Mouse (Mus musculus) midbrain, embryonic 13.5 days (tissue): Measurements from ENCODE around the gene Mob3b. TPM values are rescaled to one million over a fixed set of nuclear protein-coding genes. Genes with fewer than 3 reads are reported as not detected.

Experiments used
- ATAC-seq: fragments of 200-750 bp; cut with Nextera tagmentation; 2 replicates; pipeline ENCODE4 v1.8.0; 2017; ENCODE audit warnings: mild to moderate bottlenecking, moderate TSS enrichment, moderate library complexity
- H3K27ac ChIP-seq: fragments of 300-500 bp; sonication (generic); 2 replicates; pipeline ENCODE4 v1.5.1; 2015; ENCODE audit warnings: inconsistent platforms, mild to moderate bottlenecking, moderate library complexity
- H3K27me3 ChIP-seq: fragments of 300-500 bp; sonication (generic); 2 replicates; pipeline ENCODE4 v1.6.1; 2015; ENCODE audit warnings: mild to moderate bottlenecking, inconsistent platforms
- H3K36me3 ChIP-seq: fragments of 300-500 bp; sonication (generic); 2 replicates; pipeline ENCODE4 v1.6.1; 2015; ENCODE audit warnings: mild to moderate bottlenecking, inconsistent platforms
- H3K4me1 ChIP-seq: fragments of 300-500 bp; sonication (generic); replicated peaks from 2 replicates; pipeline ENCODE4 v1.6.1; 2015; ENCODE audit warnings: inconsistent platforms
- H3K4me2 ChIP-seq: fragments of 300-500 bp; sonication (generic); replicated peaks from 2 replicates; pipeline ENCODE4 v1.6.1; 2015; ENCODE audit warnings: moderate library complexity, mild to moderate bottlenecking, inconsistent platforms
- H3K4me3 ChIP-seq: fragments of 300-500 bp; sonication (generic); replicated peaks from 2 replicates; pipeline ENCODE4 v1.5.1; 2015; ENCODE audit warnings: mild to moderate bottlenecking, inconsistent platforms
- H3K9ac ChIP-seq: fragments of 300-500 bp; sonication (generic); replicated peaks from 2 replicates; pipeline ENCODE4 v1.6.1; 2015; ENCODE audit warnings: mild to moderate bottlenecking, inconsistent platforms
- H3K9me3 ChIP-seq: fragments of 300-500 bp; sonication (generic); 2 replicates; pipeline ENCODE4 v1.6.1; 2016; ENCODE audit warnings: mild to moderate bottlenecking, inconsistent platforms
- WGBS: fragments of 180-500 bp; shearing (Covaris S2); methylation state at CpG from one replicate; pipeline ENCODE4 v1.1.7; 2015; 5-methylcytosine and 5-hydroxymethylcytosine counted together
- polyA plus RNA-seq: library from polyadenylated mRNA; unstranded; fragments of >200 nt; fragmentation: Nextera tagmentation; extraction: Ambion mirVana; gene quantifications from 2 replicates; pipeline ENCODE4 v1.2.1, GENCODE M21; 2015

Mob3b gene
- polyA plus RNA-seq, 1 experiment from 2014 or later: 14.9 TPM

GRCm38 (mm10) chr4:35049036-35049741 lies 108.1 kb downstream of the Mob3b start:
- no peaks in the 10 kb centered on the region for H3K36me3 ChIP-seq
- no peak for ATAC-seq
- no peak overlapping the region for H3K4me3 ChIP-seq
- H3K4me1 ChIP-seq: no peaks in the 10 kb centered on the region
- H3K9me3 ChIP-seq: no peaks in the 10 kb centered on the region
- H3K27me3 ChIP-seq: no peaks in the 10 kb centered on the region
- no peak overlapping the region for H3K4me2 ChIP-seq
- H3K9ac ChIP-seq: no peak overlapping the region
- H3K27ac ChIP-seq: no peak overlapping the region
- WGBS: 62% methylated on average over 9 of the region's 9 CpGs

DNA sequence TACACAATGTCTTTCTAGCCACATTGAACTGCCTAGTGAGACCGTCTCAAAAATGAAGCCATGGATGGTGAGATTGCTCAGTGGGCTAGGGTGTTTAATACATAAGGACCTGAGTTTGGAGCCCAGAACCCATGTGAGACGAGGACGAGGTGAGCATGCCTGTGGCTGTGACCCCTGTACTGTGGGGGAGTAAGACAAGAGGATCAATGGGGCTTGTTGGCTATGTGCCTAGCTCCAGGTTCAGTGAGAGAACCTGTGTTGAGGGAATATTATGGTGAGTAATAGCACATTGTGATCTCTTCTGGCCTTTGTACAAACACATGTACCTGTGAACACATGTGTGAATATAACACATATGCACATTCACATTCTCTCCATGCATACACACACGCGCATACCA lies 116.4 kb downstream of the Mob3b start:
- H3K27me3 ChIP-seq: no peaks in the 10 kb centered on the region
- WGBS: 95% methylated on average over 5 of the region's 5 CpGs
- H3K4me3 ChIP-seq: no peak overlapping the region

DNA sequence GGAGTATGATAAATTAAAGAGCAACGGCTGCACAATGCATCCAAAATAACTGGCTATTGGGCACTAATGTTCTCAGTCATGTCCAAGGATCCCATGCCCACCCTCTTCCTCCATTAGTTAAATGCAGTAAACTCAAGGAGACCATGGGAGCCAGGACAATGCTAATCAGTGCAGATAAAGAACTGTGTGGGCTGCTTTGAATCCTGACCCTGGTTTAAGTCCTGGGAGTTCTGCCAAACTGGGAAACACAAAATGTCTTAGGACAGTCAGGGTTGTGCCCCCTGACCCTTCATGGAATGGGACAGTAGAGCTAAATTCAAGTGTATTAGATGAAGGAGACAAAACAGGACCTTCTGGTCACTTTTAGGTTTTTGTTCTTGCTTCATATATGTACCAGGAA lies 117.0 kb downstream of the Mob3b start:
- Histone ChIP-seq H3K27ac (no peak overlapping the region), H3K9me3 (no peaks in the 10 kb centered on the region), H3K27me3 (no peaks in the 10 kb centered on the region), H3K4me3 (no peak overlapping the region), H3K36me3 (no peaks in the 10 kb centered on the region), H3K4me1 (no peaks in the 10 kb centered on the region), H3K4me2 (no peak overlapping the region), H3K9ac (no peak overlapping the region)
- WGBS: 97% methylated on average over 1 of the region's 1 CpGs
- ATAC-seq: no peak

More for the DNA sequence above, 116.4 kb downstream of the Mob3b start:
- Histone ChIP-seq H3K4me2 (no peak overlapping the region), H3K36me3 (no peaks in the 10 kb centered on the region), H3K9me3 (no peaks in the 10 kb centered on the region), H3K9ac (no peak overlapping the region), H3K4me1 (no peaks in the 10 kb centered on the region), H3K27ac (no peak overlapping the region)
- ATAC-seq: no peak

GRCm38 (mm10) chr4:35037824-35038223 lies 119.5 kb downstream of the Mob3b start:
- Histone ChIP-seq H3K36me3 (no peaks in the 10 kb centered on the region), H3K9me3 (no peaks in the 10 kb centered on the region), H3K27ac (no peak overlapping the region), H3K9ac (no peak overlapping the region), H3K4me2 (no peak overlapping the region), H3K4me3 (no peak overlapping the region), H3K27me3 (no peaks in the 10 kb centered on the region), H3K4me1 (no peaks in the 10 kb centered on the region)
- 97% methylated on average over 2 of the region's 2 CpGs for WGBS
- no peak for ATAC-seq

- H3K9me3 ChIP-seq: no peaks in the 10 kb centered on the region
- H3K36me3 ChIP-seq: no peaks in the 10 kb centered on the region
- H3K4me2 ChIP-seq: no peak overlapping the region
- no peak overlapping the region for H3K9ac ChIP-seq
- no peak overlapping the region for H3K27ac ChIP-seq
- no peaks in the 10 kb centered on the region for H3K27me3 ChIP-seq
- no peaks in the 10 kb centered on the region for H3K4me1 ChIP-seq
- no peak for ATAC-seq
- 68% methylated on average over 18 of the region's 18 CpGs for WGBS
- no peak overlapping the region for H3K4me3 ChIP-seq
Measured at GRCm38 (mm10) chr4:35034504-35035290, 122.6 kb downstream of the Mob3b start.

DNA sequence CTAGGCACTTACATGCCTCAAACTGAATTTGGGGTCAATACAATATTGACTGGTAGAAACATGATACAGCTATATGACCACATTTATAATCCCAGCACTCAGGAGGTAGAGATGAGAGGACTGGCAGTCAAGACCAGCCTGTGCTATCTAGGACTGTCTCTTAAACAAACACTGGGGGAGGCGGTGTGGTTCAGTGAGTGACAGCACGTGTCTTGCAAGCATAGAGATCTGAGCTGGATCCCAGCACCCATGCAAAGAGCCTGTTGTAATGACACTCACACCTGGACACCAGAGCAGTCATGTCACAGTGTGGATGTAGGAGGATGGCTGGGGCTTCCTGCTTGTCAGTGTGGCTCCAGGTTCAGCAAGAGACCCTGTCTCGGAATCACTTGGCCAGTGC lies 124.5 kb downstream of the Mob3b start:
- Histone ChIP-seq H3K4me3 (no peak overlapping the region), H3K4me2 (no peak overlapping the region), H3K27me3 (no peaks in the 10 kb centered on the region), H3K4me1 (no peaks in the 10 kb centered on the region), H3K9ac (no peak overlapping the region), H3K9me3 (no peaks in the 10 kb centered on the region), H3K27ac (no peak overlapping the region), H3K36me3 (no peaks in the 10 kb centered on the region)
- 94% methylated on average over 3 of the region's 3 CpGs for WGBS
- no peak for ATAC-seq

GRCm38 (mm10) chr4:35031623-35032022 lies 125.7 kb downstream of the Mob3b start:
- H3K4me2 ChIP-seq: no peak overlapping the region
- H3K27ac ChIP-seq: no peak overlapping the region
- H3K9ac ChIP-seq: no peak overlapping the region
- H3K4me3 ChIP-seq: no peak overlapping the region
- WGBS: 86% methylated on average over 3 of the region's 3 CpGs
- no peak for ATAC-seq
- no peaks in the 10 kb centered on the region for H3K9me3 ChIP-seq
- no peaks in the 10 kb centered on the region for H3K36me3 ChIP-seq
- H3K27me3 ChIP-seq: no peaks in the 10 kb centered on the region
- no peaks in the 10 kb centered on the region for H3K4me1 ChIP-seq

GRCm38 (mm10) chr4:35031141-35031540 lies 126.1 kb downstream of the Mob3b start:
- 91% methylated on average over 5 of the region's 5 CpGs for WGBS
- Histone ChIP-seq H3K4me3 (no peak overlapping the region), H3K27me3 (no peaks in the 10 kb centered on the region), H3K9ac (no peak overlapping the region), H3K36me3 (no peaks in the 10 kb centered on the region), H3K4me2 (no peak overlapping the region), H3K4me1 (no peaks in the 10 kb centered on the region), H3K9me3 (no peaks in the 10 kb centered on the region), H3K27ac (no peak overlapping the region)
- no peak for ATAC-seq

- no peak for ATAC-seq
- H3K9me3 ChIP-seq: no peaks in the 10 kb centered on the region
- H3K4me1 ChIP-seq: peaks cover 4% of the 10 kb centered on the region; the same call in 1 of the 2 replicates
- H3K36me3 ChIP-seq: no peaks in the 10 kb centered on the region
- H3K27me3 ChIP-seq: no peaks in the 10 kb centered on the region
- no peak overlapping the region for H3K4me3 ChIP-seq
- H3K27ac ChIP-seq: no peak overlapping the region
- no peak overlapping the region for H3K4me2 ChIP-seq
- 92% methylated on average over 1 of the region's 1 CpGs for WGBS
- no peak overlapping the region for H3K9ac ChIP-seq
Measured at GRCm38 (mm10) chr4:35018416-35018815, 138.9 kb downstream of the Mob3b start.

GRCm38 (mm10) chr4:35012401-35013307 lies 144.6 kb downstream of the Mob3b start:
- Histone ChIP-seq H3K4me1 (peaks cover 9% of the 10 kb centered on the region), H3K9me3 (no peaks in the 10 kb centered on the region), H3K36me3 (no peaks in the 10 kb centered on the region), H3K4me2 (peak overlapping the region; percentile 19; the same call in 1 of the 2 replicates), H3K9ac (0 out of 2 replicates have a peak overlapping the region, but pooled peaks have one; percentile 12), H3K27ac (no peak overlapping the region), H3K27me3 (no peaks in the 10 kb centered on the region), H3K4me3 (no peak overlapping the region)
- ATAC-seq: peak; percentile 72
- 11% methylated on average over 10 of the region's 10 CpGs for WGBS

DNA sequence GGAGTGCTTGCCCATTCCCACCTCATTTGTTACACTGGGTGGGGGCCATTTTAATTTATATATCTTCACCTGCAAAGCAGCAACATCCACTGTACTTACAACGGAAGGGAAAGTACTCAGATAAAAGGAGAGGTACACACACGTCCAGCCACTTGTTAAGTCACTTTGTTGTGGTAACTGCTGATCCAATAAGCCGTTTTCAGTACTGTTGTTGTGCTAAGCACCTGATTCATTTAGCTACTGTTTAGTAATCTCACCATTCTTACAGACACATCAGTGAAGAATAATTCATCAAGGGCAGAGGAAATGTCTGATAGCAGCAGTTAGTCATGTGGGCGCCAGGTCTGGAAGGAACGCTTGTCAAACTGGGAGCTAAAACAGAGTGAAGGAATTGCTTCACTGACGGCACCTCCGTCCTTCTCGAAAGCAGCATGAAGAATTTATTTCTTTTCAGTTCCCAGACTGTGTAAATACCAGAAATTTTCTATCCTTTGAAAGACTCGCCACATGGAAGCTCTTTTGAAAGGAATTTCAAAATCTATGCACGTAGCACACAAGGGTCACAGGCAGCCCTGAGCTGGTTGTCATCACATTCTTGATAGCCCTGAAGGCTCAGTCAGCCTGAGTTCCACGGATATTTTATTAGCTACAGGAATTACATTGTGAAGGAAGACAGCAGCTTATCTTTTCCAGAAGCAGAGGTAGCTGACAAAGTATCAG lies 150.6 kb downstream of the Mob3b start:
- Histone ChIP-seq H3K4me1 (peaks cover 17% of the 10 kb centered on the region), H3K9ac (no peak overlapping the region), H3K4me3 (no peak overlapping the region), H3K36me3 (no peaks in the 10 kb centered on the region), H3K9me3 (no peaks in the 10 kb centered on the region), H3K27me3 (no peaks in the 10 kb centered on the region), H3K27ac (peak overlapping the region; percentile 61), H3K4me2 (no peak overlapping the region; the same call in 1 of the 2 replicates)
- ATAC-seq: peak; percentile 10; the same call in 1 of the 2 replicates
- 45% methylated on average over 11 of the region's 11 CpGs for WGBS
